Mouse (Mus musculus) CH12.LX (cell line): ENCODE results near the gene Rpl6. TPM values are rescaled to one million over a fixed set of nuclear protein-coding genes. Genes with fewer than 3 reads are reported as not detected.
A peak's percentile ranks its signal among the peaks of the same experiment; 100 is the strongest.

ENCODE experiments used
- DNase-seq: peaks from one replicate; pipeline ENCODE4 v3.0.0-alpha.2; 2013; ENCODE audit errors: extremely low read depth
- H3K27ac ChIP-seq: 2 replicates; pipeline ENCODE4 v1.5.1; 2012; ENCODE audit warnings: low read depth, mild to moderate bottlenecking, control low read depth, moderate library complexity; ENCODE audit not compliant: insufficient read depth
- H3K27me3 ChIP-seq: replicated peaks from 2 replicates; pipeline ENCODE3; 2012; ENCODE audit warnings: inconsistent platforms
- H3K36me3 ChIP-seq, 2 experiments: replicated peaks in 1 of 2; 2 replicates each; pipeline versions ENCODE3 to v1.6.1; 2012; ENCODE audit warnings: inconsistent platforms in 1 of 2, low read length in 1 of 2, mild to moderate bottlenecking in 1 of 2, mixed read lengths in 1 of 2, moderate library complexity in 1 of 2; ENCODE audit not compliant: control insufficient read depth in 1 of 2, insufficient read depth in 1 of 2
- H3K4me1 ChIP-seq, 2 experiments: 2 replicates each; pipeline ENCODE4 v1.6.1; 2012; ENCODE audit warnings: inconsistent platforms in 1 of 2, moderate library complexity in 1 of 2; ENCODE audit not compliant: insufficient read depth in 2 of 2, control insufficient read depth in 1 of 2
- H3K4me2 ChIP-seq: 2 replicates; pipeline ENCODE4 v1.6.1; 2012; ENCODE audit warnings: low read depth, mild to moderate bottlenecking, control low read depth; ENCODE audit not compliant: poor library complexity, insufficient read depth, severe bottlenecking
- H3K4me3 ChIP-seq, 3 experiments: fragments of 150-350 bp in 1 of 3; sonication (generic) in 1 of 3; replicated peaks in 1 of 3; 2 replicates each; pipeline versions ENCODE3 to v1.5.1; 2011 to 2012; ENCODE audit warnings: low read depth in 2 of 3, low read length in 2 of 3, mild to moderate bottlenecking in 2 of 3, moderate library complexity in 2 of 3, control low read depth in 1 of 3, improper control_type of control experiment in 1 of 3, inconsistent platforms in 1 of 3, mixed read lengths in 1 of 3; ENCODE audit not compliant: poor library complexity in 1 of 3
- H3K79me2 ChIP-seq: replicated peaks from 2 replicates; pipeline ENCODE4 v1.6.1; 2012; ENCODE audit warnings: mild to moderate bottlenecking, moderate library complexity; ENCODE audit not compliant: control insufficient read depth, poor library complexity, insufficient read depth, severe bottlenecking; ENCODE audit errors: extremely low read depth
- H3K9ac ChIP-seq: 2 replicates; pipeline ENCODE4 v1.6.1; 2012; ENCODE audit warnings: low read depth, mild to moderate bottlenecking, control low read depth, moderate library complexity; ENCODE audit not compliant: insufficient read depth
- H3K9me3 ChIP-seq: replicated peaks from 2 replicates; pipeline ENCODE3; 2012; ENCODE audit warnings: low read length, inconsistent platforms, mixed read lengths
- ETS1 ChIP-seq: conservative IDR thresholded peaks from 2 replicates; pipeline ENCODE4 v1.6.1; 2012; ENCODE audit warnings: low read depth, mild to moderate bottlenecking, inconsistent platforms, low read length, improper control_type of control experiment, moderate library complexity
- MAX ChIP-seq: IDR thresholded peaks from 2 replicates; pipeline ENCODE4 v1.6.1; 2011; ENCODE audit warnings: low read length, improper control_type of control experiment
- MAZ ChIP-seq: IDR thresholded peaks from 2 replicates; pipeline ENCODE4 v1.6.1; 2012; ENCODE audit warnings: low read depth, mild to moderate bottlenecking, inconsistent platforms, low read length, improper control_type of control experiment, moderate library complexity
- MEF2A ChIP-seq: IDR thresholded peaks from 2 replicates; pipeline ENCODE4 v1.6.1; 2014; ENCODE audit warnings: low read depth, mild to moderate bottlenecking, inconsistent platforms, low read length, improper control_type of control experiment, borderline replicate concordance
- MXI1 ChIP-seq: IDR thresholded peaks from 2 replicates; pipeline ENCODE4 v1.6.1; 2011; ENCODE audit warnings: mild to moderate bottlenecking, low read depth, low read length, improper control_type of control experiment
- MYC ChIP-seq: IDR thresholded peaks from 2 replicates; pipeline ENCODE4 v1.6.1; 2011; ENCODE audit warnings: low read depth, mild to moderate bottlenecking, improper control_type of control experiment, low read length
- RCOR1 ChIP-seq: conservative IDR thresholded peaks from 2 replicates; pipeline ENCODE4 v1.6.1; 2012; ENCODE audit warnings: low read depth, mild to moderate bottlenecking, inconsistent platforms, low read length, improper control_type of control experiment
- SIN3A ChIP-seq: IDR thresholded peaks from 2 replicates; pipeline ENCODE4 v1.6.1; 2012; ENCODE audit warnings: low read length, improper control_type of control experiment, inconsistent platforms
- USF1 ChIP-seq: IDR thresholded peaks from 2 replicates; pipeline ENCODE4 v1.6.1; 2014; ENCODE audit warnings: low read depth, mild to moderate bottlenecking, inconsistent platforms, low read length, improper control_type of control experiment
- USF2 ChIP-seq: conservative IDR thresholded peaks from 2 replicates; pipeline ENCODE4 v1.6.1; 2011; ENCODE audit warnings: low read depth, low read length, improper control_type of control experiment
- ZC3H11A ChIP-seq: IDR thresholded peaks from 2 replicates; pipeline ENCODE4 v1.6.1; 2012; ENCODE audit warnings: low read depth, mild to moderate bottlenecking, inconsistent platforms, low read length, improper control_type of control experiment
- dilution Hi-C: fragments of 300-500 bp; cut with MboI; formaldehyde crosslinking; loops from 2 replicates; pipeline ENCODE4 v1.14.3; 2020; ENCODE audit warnings: low sequenced_read_pairs; ENCODE audit not compliant: extremely low pct_unique_long_range_greater_than_20kb, extremely low pct_ligation_motif_present
- in situ Hi-C: fragments of 300-500 bp; cut with MboI; formaldehyde crosslinking; loops from 3 replicates; pipeline ENCODE4 v1.14.3; 2019; ENCODE audit warnings: low sequenced_read_pairs, low pct_ligation_motif_present, low pct_unique_long_range_greater_than_20kb, mixed read lengths
- polyA plus RNA-seq: library from polyadenylated mRNA; unstranded; fragments of >175 nt; gene quantifications from 2 replicates; pipeline ENCODE4 v1.2.1, GENCODE M21; 2012; ENCODE audit warnings: low read depth; ENCODE audit not compliant: insufficient read length
- total RNA-seq, 2 experiments: library from RNA; depleted of rRNA; stranded (reverse); fragments of 300-350 nt in 1 of 2; fragments of >200 nt in 1 of 2; gene quantifications; 2 replicates each; pipeline ENCODE4 v1.2.3; 2012 to 2014

Gene Rpl6
- total and polyA plus RNA-seq, 3 experiments = 2,433 to 2,694 (median 2,607) TPM

GRCm38 (mm10) chr5:121189182-121189581, 15.1 kb upstream of the Rpl6 start:
- H3K36me3 ChIP-seq = peaks cover 0 to 9% of the 10 kb centered on the region in 2 experiments
- H3K27ac ChIP-seq = peak overlapping the region; percentile 34; the same call in 1 of the 2 replicates
- H3K4me2 ChIP-seq = peak overlapping the region; percentile 39
- in situ Hi-C loops (no loop called here), dilution Hi-C loops (no loop called here)
- peaks cover 28 to 58% of the 10 kb centered on the region in 2 experiments for H3K4me1 ChIP-seq
- DNase-seq = no peak
- no peaks in the 10 kb centered on the region for H3K9me3 ChIP-seq
- H3K27me3 ChIP-seq = no peaks in the 10 kb centered on the region
- peak overlapping the region; percentile 5; the same call in 1 of the 2 replicates for H3K9ac ChIP-seq
- TF ChIP-seq USF1 (peak; percentile 51), ZC3H11A (no peak), SIN3A (peak; percentile 90), MXI1 (peak; percentile 97), RCOR1 (no peak), MAX (peak; percentile 90), MYC (peak; percentile 78), MEF2A (no peak), MAZ (no peak), USF2 (no peak)
- H3K4me3 ChIP-seq = peak overlapping the region; percentile 23 to 50 (median 28)
- H3K79me2 ChIP-seq = peaks cover 62% of the 10 kb centered on the region

- Histone ChIP-seq H3K27ac (peak overlapping the region; percentile 23; the same call in 1 of the 2 replicates), H3K36me3 (peaks cover 0 to 9% of the 10 kb centered on the region in 2 experiments), H3K4me2 (peak overlapping the region; percentile 82), H3K79me2 (peaks cover 51% of the 10 kb centered on the region), H3K9ac (peak overlapping the region; percentile 85), H3K4me1 (peaks cover 21 to 51% of the 10 kb centered on the region in 2 experiments)
- no peak for DNase-seq
- in situ Hi-C loops = no loop called here
- TF ChIP-seq ETS1 = no peak
- 0 out of 2 replicates have a peak, but pooled peaks have one; percentile 0 for TF ChIP-seq SIN3A
- TF ChIP-seq MYC = no peak
- TF ChIP-seq, all 38 proteins: peak for 1
- Histone ChIP-seq H3K9me3 (no peaks in the 10 kb centered on the region), H3K27me3 (no peaks in the 10 kb centered on the region), H3K4me3 (peak overlapping the region; percentile 84 to 92 (median 86))
- dilution Hi-C loops = no loop called here
Measured at GRCm38 (mm10) chr5:121190210-121190835, 14.0 kb upstream of the Rpl6 start.
